Mouse (Mus musculus) small intestine, adult 2 months (tissue): Measurements from ENCODE around the gene Hspa1l.

Source experiments
- CTCF ChIP-seq: fragments of 200-500 bp; IDR thresholded peaks from 2 replicates; pipeline ENCODE4 v1.5.1; 2012; ENCODE audit warnings: low read depth, mild to moderate bottlenecking, control low read depth, inconsistent platforms, low read length, moderate library complexity, mixed read lengths; ENCODE audit not compliant: insufficient replicate concordance, insufficient read length; ENCODE audit errors: extremely low read depth
- POLR2A ChIP-seq: fragments of 200-500 bp; IDR thresholded peaks from 2 replicates; pipeline ENCODE4 v1.6.1; 2012; ENCODE audit warnings: low read depth, mild to moderate bottlenecking, control low read depth, inconsistent platforms, low read length, moderate library complexity

DNA sequence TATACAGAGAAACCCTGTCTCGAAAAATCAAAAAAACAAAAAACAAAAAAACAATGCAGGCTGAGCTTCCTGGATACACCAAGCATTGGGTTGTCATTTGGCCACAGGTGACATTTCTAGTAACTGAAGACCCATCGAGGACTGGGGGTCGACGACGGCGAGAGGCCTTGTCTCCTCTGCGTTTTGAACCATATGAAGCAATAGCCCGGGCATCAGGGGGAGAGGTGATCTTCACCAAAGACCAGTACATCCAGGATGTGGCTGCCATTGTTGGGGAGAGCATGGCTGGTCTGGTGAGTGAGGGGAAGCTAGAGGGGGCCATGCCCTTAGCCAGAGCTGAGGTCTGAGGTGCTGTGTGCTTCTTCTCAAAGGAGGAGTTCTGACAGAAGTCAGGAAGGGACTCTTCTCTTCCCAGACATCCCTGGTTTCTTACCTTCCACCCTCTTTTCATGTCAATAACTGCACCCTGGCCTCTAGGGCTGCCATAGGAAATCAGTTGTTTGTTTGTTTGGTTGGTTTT, 50.1 kb downstream of the Hspa1l start:
- TF ChIP-seq CTCF (no peak), POLR2A (no peak)
